Mouse (Mus musculus) ovary, postnatal 14 days (tissue): ENCODE results near the gene Rgl1.

Source experiments
- DNase-seq: peaks from one replicate; pipeline ENCODE4 v3.0.0; 2022; ENCODE audit warnings: low spot score

The Rgl1 gene

GRCm38 (mm10) chr1:152549061-152549738 is 217.0 kb downstream of the Rgl1 start:
- no peak for DNase-seq

- no peak for DNase-seq
These were observed 222.5 kb downstream of the Rgl1 start for GRCm38 (mm10) chr1:152543449-152544159.

- DNase-seq: no peak
These were observed 223.3 kb downstream of the Rgl1 start for GRCm38 (mm10) chr1:152542747-152543378.

- DNase-seq: no peak
These were observed 225.8 kb downstream of the Rgl1 start for GRCm38 (mm10) chr1:152540304-152540887.

GRCm38 (mm10) chr1:152538817-152539216 is 227.3 kb downstream of the Rgl1 start:
- DNase-seq: no peak

- DNase-seq: no peak
These were observed 229.0 kb downstream of the Rgl1 start for GRCm38 (mm10) chr1:152537186-152537585.

- DNase-seq: no peak
These were observed 229.6 kb downstream of the Rgl1 start for GRCm38 (mm10) chr1:152536416-152537018.

- no peak for DNase-seq
These were observed 231.6 kb downstream of the Rgl1 start for GRCm38 (mm10) chr1:152534531-152534930.

GRCm38 (mm10) chr1:152531498-152531897 is 234.7 kb downstream of the Rgl1 start:
- no peak for DNase-seq

GRCm38 (mm10) chr1:152528778-152529177 is 237.4 kb downstream of the Rgl1 start:
- no peak for DNase-seq

- no peak for DNase-seq
These were observed 237.9 kb downstream of the Rgl1 start for GRCm38 (mm10) chr1:152528214-152528613.

- no peak for DNase-seq
These were observed 240.0 kb downstream of the Rgl1 start for GRCm38 (mm10) chr1:152526154-152526553.

GRCm38 (mm10) chr1:152524987-152525648 is 241.0 kb downstream of the Rgl1 start:
- peak; percentile 64 for DNase-seq

- no peak for DNase-seq
These were observed 241.9 kb downstream of the Rgl1 start for GRCm38 (mm10) chr1:152524098-152524892.

- DNase-seq: no peak
These were observed 242.9 kb downstream of the Rgl1 start for GRCm38 (mm10) chr1:152523292-152523691.

- no peak for DNase-seq
These were observed 243.9 kb downstream of the Rgl1 start for GRCm38 (mm10) chr1:152522226-152522625.

GRCm38 (mm10) chr1:152520798-152521575 is 245.2 kb downstream of the Rgl1 start:
- peak; percentile 46 for DNase-seq

- no peak for DNase-seq
These were observed 247.2 kb downstream of the Rgl1 start for GRCm38 (mm10) chr1:152518971-152519370.

- no peak for DNase-seq
These were observed 249.0 kb downstream of the Rgl1 start for GRCm38 (mm10) chr1:152517057-152517570.

- no peak for DNase-seq
These were observed 251.9 kb downstream of the Rgl1 start for GRCm38 (mm10) chr1:152514256-152514655.
